Mouse (Mus musculus) ES-Bruce4 (cell line): Measurements from ENCODE around the gene Tmem140.

Experiments
- EP300 ChIP-seq: IDR thresholded peaks from 2 replicates; pipeline ENCODE4 v1.6.1; 2011; ENCODE audit warnings: low read depth, low read length; ENCODE audit not compliant: insufficient read depth
- POLR2A ChIP-seq: IDR thresholded peaks from one replicate; pipeline ENCODE4 v1.8.1; 2011; ENCODE audit warnings: low read length; ENCODE audit not compliant: insufficient read depth

DNA sequence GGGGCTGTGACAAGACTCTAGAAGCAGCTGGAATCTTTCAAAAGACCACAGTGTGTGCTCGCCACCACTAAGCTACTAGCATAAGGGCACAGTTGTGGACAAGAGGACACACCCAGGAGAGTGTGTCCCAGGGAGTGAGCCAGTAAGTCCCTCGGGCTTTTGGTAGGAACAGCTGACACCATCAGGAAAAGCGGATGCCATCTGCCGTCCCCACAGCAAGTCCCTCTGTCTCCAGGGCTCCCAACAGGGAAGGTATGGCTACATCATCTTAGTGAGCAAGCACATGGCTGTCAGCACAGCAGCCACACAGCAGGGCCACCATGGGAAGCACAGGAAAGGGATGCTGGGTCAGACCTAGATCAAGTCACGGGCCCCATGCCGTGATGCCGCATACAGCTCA lies 32.6 kb downstream of the Tmem140 start:
- TF ChIP-seq POLR2A (no peak), EP300 (no peak)
